Mouse (Mus musculus) olfactory bulb, adult 2 months (tissue): ENCODE measurements around the gene Vcam1.

Experiments used
- CTCF ChIP-seq: fragments of 200-500 bp; IDR thresholded peaks from 2 replicates; pipeline ENCODE4 v1.5.1; 2012; ENCODE audit warnings: low read depth, mild to moderate bottlenecking, low read length, moderate library complexity; ENCODE audit not compliant: insufficient read depth
- POLR2A ChIP-seq: fragments of 200-500 bp; IDR thresholded peaks from 2 replicates; pipeline ENCODE4 v1.6.1; 2012; ENCODE audit warnings: mild to moderate bottlenecking, low read depth, low read length, moderate library complexity; ENCODE audit not compliant: insufficient read depth

DNA sequence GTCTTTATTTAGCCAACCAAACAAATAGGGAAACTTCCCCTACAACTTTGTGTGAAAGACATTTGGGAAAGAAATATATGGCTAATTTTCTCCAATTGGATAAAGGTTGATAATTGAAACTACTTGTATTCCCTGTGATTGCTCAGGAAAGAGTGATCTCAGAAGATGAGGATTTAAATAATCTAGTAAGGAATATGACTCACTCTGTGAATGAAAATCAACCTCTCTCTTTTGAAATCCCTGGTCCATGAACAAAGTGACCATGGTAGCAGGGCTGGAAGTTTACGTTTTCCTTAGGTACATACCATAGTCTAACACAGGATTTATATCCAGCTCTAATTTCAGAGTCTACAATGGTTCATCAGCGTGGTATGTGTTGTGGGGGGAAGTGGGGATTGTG, 52.7 kb downstream of the Vcam1 start:
- TF ChIP-seq POLR2A (no peak), CTCF (no peak)
